Mouse (Mus musculus): ENCODE results near the gene Mkln1. TPM values are rescaled to one million over a fixed set of nuclear protein-coding genes. Genes with fewer than 3 reads are reported as not detected.

The Mkln1 gene
- polyA plus RNA-seq, 1 experiment from 2014 or later = 207 TPM

GRCm38 (mm10) chr6:31496227-31496626, 97.7 kb downstream of the Mkln1 start:
- H3K27ac ChIP-seq = no peak overlapping the region
- H3K9me3 ChIP-seq = no peaks in the 10 kb centered on the region
- peaks cover 55% of the 10 kb centered on the region for H3K36me3 ChIP-seq (replicated peaks)
- H3K4me1 ChIP-seq = peaks cover 6% of the 10 kb centered on the region; the same call in 1 of the 2 replicates
- 93% methylated on average over 2 of the region's 2 CpGs for WGBS
- no peak for DNase-seq (ENCODE audit: extremely low spot score, low spot score)
- H3K27me3 ChIP-seq (ENCODE audit: poor library complexity, severe bottlenecking) = no peaks in the 10 kb centered on the region
- H3K4me3 ChIP-seq = no peak overlapping the region

GRCm38 (mm10) chr6:31499836-31500235, 101.3 kb downstream of the Mkln1 start:
- DNase-seq (ENCODE audit: extremely low spot score, low spot score) = no peak
- whole genome bisulfite sequencing = 94% methylated on average over 10 of the region's 10 CpGs
- H3K9me3 ChIP-seq = no peaks in the 10 kb centered on the region
- H3K27ac ChIP-seq = no peak overlapping the region
- H3K27me3 ChIP-seq (ENCODE audit: poor library complexity, severe bottlenecking) = no peaks in the 10 kb centered on the region
- no peak overlapping the region for H3K4me3 ChIP-seq
- peaks cover 6% of the 10 kb centered on the region; the same call in 1 of the 2 replicates for H3K4me1 ChIP-seq
- peaks cover 69% of the 10 kb centered on the region for H3K36me3 ChIP-seq (replicated peaks)

GRCm38 (mm10) chr6:31500260-31500659, 101.7 kb downstream of the Mkln1 start:
- H3K9me3 ChIP-seq = no peaks in the 10 kb centered on the region
- H3K4me1 ChIP-seq = peaks cover 6% of the 10 kb centered on the region; the same call in 1 of the 2 replicates
- H3K27ac ChIP-seq = no peak overlapping the region
- H3K36me3 ChIP-seq (replicated peaks) = peaks cover 65% of the 10 kb centered on the region
- WGBS = 92% methylated on average over 2 of the region's 2 CpGs
- no peak for DNase-seq (ENCODE audit: extremely low spot score, low spot score)
- H3K27me3 ChIP-seq (ENCODE audit: poor library complexity, severe bottlenecking) = no peaks in the 10 kb centered on the region
- no peak overlapping the region for H3K4me3 ChIP-seq

GRCm38 (mm10) chr6:31500691-31501090, 102.2 kb downstream of the Mkln1 start:
- Histone ChIP-seq H3K27me3 (ENCODE audit: poor library complexity, severe bottlenecking) (no peaks in the 10 kb centered on the region), H3K4me1 (peaks cover 6% of the 10 kb centered on the region; the same call in 1 of the 2 replicates), H3K27ac (no peak overlapping the region), H3K4me3 (no peak overlapping the region), H3K9me3 (no peaks in the 10 kb centered on the region), H3K36me3 (replicated peaks) (peaks cover 61% of the 10 kb centered on the region)
- no peak for DNase-seq (ENCODE audit: extremely low spot score, low spot score)

GRCm38 (mm10) chr6:31502614-31503013, 104.1 kb downstream of the Mkln1 start:
- H3K9me3 ChIP-seq = no peaks in the 10 kb centered on the region
- no peak overlapping the region for H3K27ac ChIP-seq
- 88% methylated on average over 2 of the region's 2 CpGs for WGBS
- DNase-seq (ENCODE audit: extremely low spot score, low spot score) = no peak
- no peaks in the 10 kb centered on the region for H3K27me3 ChIP-seq (ENCODE audit: poor library complexity, severe bottlenecking)
- no peak overlapping the region for H3K4me3 ChIP-seq
- peaks cover 6% of the 10 kb centered on the region; the same call in 1 of the 2 replicates for H3K4me1 ChIP-seq
- H3K36me3 ChIP-seq (replicated peaks) = peaks cover 45% of the 10 kb centered on the region

GRCm38 (mm10) chr6:31513726-31514125, 115.2 kb downstream of the Mkln1 start:
- Histone ChIP-seq H3K36me3 (replicated peaks) (peaks cover 25% of the 10 kb centered on the region), H3K27me3 (ENCODE audit: poor library complexity, severe bottlenecking) (no peaks in the 10 kb centered on the region), H3K4me3 (no peak overlapping the region), H3K4me1 (peaks cover 5% of the 10 kb centered on the region; the same call in 1 of the 2 replicates), H3K27ac (no peak overlapping the region), H3K9me3 (no peaks in the 10 kb centered on the region)
- 91% methylated on average over 6 of the region's 6 CpGs for WGBS
- no peak for DNase-seq (ENCODE audit: extremely low spot score, low spot score)

GRCm38 (mm10) chr6:31517681-31518337, 119.3 kb downstream of the Mkln1 start:
- WGBS = 80% methylated on average over 9 of the region's 9 CpGs

GRCm38 (mm10) chr6:31518338-31518698, 119.8 kb downstream of the Mkln1 start:
- Histone ChIP-seq H3K9me3 (no peaks in the 10 kb centered on the region), H3K27ac (no peak overlapping the region), H3K36me3 (replicated peaks) (peaks cover 36% of the 10 kb centered on the region), H3K4me3 (no peak overlapping the region), H3K4me1 (peaks cover 5% of the 10 kb centered on the region; the same call in 1 of the 2 replicates), H3K27me3 (ENCODE audit: poor library complexity, severe bottlenecking) (no peaks in the 10 kb centered on the region)
- 93% methylated on average over 2 of the region's 2 CpGs for whole genome bisulfite sequencing
- no peak for DNase-seq (ENCODE audit: extremely low spot score, low spot score)

More at GRCm38 (mm10) chr6:31517681-31518337, 119.3 kb downstream of the Mkln1 start:
- no peak for DNase-seq (ENCODE audit: extremely low spot score, low spot score)
- H3K27ac ChIP-seq = no peak overlapping the region
- no peak overlapping the region for H3K4me3 ChIP-seq
- no peaks in the 10 kb centered on the region for H3K27me3 ChIP-seq (ENCODE audit: poor library complexity, severe bottlenecking)
- peaks cover 34% of the 10 kb centered on the region for H3K36me3 ChIP-seq (replicated peaks)
- H3K4me1 ChIP-seq = peaks cover 5% of the 10 kb centered on the region; the same call in 1 of the 2 replicates
- no peaks in the 10 kb centered on the region for H3K9me3 ChIP-seq

GRCm38 (mm10) chr6:31519001-31519471, 120.5 kb downstream of the Mkln1 start:
- Histone ChIP-seq H3K4me1 (peaks cover 5% of the 10 kb centered on the region; the same call in 1 of the 2 replicates), H3K4me3 (no peak overlapping the region), H3K9me3 (no peaks in the 10 kb centered on the region), H3K27me3 (ENCODE audit: poor library complexity, severe bottlenecking) (no peaks in the 10 kb centered on the region), H3K27ac (no peak overlapping the region), H3K36me3 (replicated peaks) (peaks cover 37% of the 10 kb centered on the region)
- WGBS = 76% methylated on average over 8 of the region's 8 CpGs
- no peak for DNase-seq (ENCODE audit: extremely low spot score, low spot score)

GRCm38 (mm10) chr6:31520486-31521215, 122.1 kb downstream of the Mkln1 start:
- Histone ChIP-seq H3K9me3 (no peaks in the 10 kb centered on the region), H3K27me3 (ENCODE audit: poor library complexity, severe bottlenecking) (no peaks in the 10 kb centered on the region), H3K36me3 (replicated peaks) (peaks cover 48% of the 10 kb centered on the region), H3K4me1 (peaks cover 5% of the 10 kb centered on the region; the same call in 1 of the 2 replicates), H3K4me3 (no peak overlapping the region), H3K27ac (no peak overlapping the region)
- WGBS = 88% methylated on average over 7 of the region's 7 CpGs
- no peak for DNase-seq (ENCODE audit: extremely low spot score, low spot score)

GRCm38 (mm10) chr6:31521491-31522355, 123.2 kb downstream of the Mkln1 start:
- H3K27me3 ChIP-seq (ENCODE audit: poor library complexity, severe bottlenecking) = no peaks in the 10 kb centered on the region
- no peak overlapping the region for H3K4me3 ChIP-seq
- no peak overlapping the region for H3K27ac ChIP-seq
- H3K4me1 ChIP-seq = peaks cover 5% of the 10 kb centered on the region; the same call in 1 of the 2 replicates
- H3K9me3 ChIP-seq = no peaks in the 10 kb centered on the region
- no peak for DNase-seq (ENCODE audit: extremely low spot score, low spot score)
- WGBS = 93% methylated on average over 8 of the region's 8 CpGs
- peaks cover 58% of the 10 kb centered on the region for H3K36me3 ChIP-seq (replicated peaks)

- no peak for DNase-seq (ENCODE audit: extremely low spot score, low spot score)
- Histone ChIP-seq H3K4me3 (no peak overlapping the region), H3K36me3 (replicated peaks) (peaks cover 65% of the 10 kb centered on the region), H3K27ac (no peak overlapping the region), H3K27me3 (ENCODE audit: poor library complexity, severe bottlenecking) (no peaks in the 10 kb centered on the region), H3K9me3 (no peaks in the 10 kb centered on the region), H3K4me1 (peaks cover 5% of the 10 kb centered on the region; the same call in 1 of the 2 replicates)
- WGBS = 80% methylated on average over 4 of the region's 4 CpGs
These were observed 123.9 kb downstream of the Mkln1 start for GRCm38 (mm10) chr6:31522478-31522877.

Data from forebrain, embryonic 10.5 days (tissue).